Mouse (Mus musculus) frontal cortex, postnatal 14 days (tissue): ENCODE measurements at regions not wholly inside any gene's neighbourhood (a gene's known extent, or its start where the extent isn't known, plus 50 kb on each side); places are given as distances from the start of the nearest gene placed in this dataset.

ENCODE experiments used
- DNase-seq, 2 experiments: peaks; one replicate each; pipeline ENCODE4 v3.0.0; 2022; ENCODE audit warnings: low spot score in 2 of 2

DNA sequence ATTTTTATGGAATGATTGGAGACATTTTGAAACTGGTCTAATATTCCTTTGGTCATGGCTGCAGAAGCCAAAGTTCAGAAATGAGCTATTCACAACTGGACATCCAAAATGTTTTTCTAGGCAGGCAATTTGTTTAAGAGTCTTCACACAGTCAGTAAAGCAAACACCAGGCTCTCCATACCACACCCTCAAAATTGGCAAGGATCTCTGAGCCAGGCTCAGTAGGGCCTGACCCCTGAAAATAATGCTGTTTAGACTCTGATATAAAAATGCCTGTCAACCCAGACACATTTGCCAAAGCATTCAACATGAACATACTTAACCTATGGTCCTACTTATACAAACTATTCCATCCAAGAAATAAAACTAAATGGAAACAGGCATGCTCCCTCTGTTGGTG is 121.7 kb upstream of the Nt5c1b start:
- DNase-seq, result no peak

GRCm38 (mm10) chr12:10256385-10256784 is 113.4 kb upstream of the Nt5c1b start:
- DNase-seq, result no peak

GRCm38 (mm10) chr12:10266201-10266600 is 103.6 kb upstream of the Nt5c1b start:
- DNase-seq, result no peak

DNA sequence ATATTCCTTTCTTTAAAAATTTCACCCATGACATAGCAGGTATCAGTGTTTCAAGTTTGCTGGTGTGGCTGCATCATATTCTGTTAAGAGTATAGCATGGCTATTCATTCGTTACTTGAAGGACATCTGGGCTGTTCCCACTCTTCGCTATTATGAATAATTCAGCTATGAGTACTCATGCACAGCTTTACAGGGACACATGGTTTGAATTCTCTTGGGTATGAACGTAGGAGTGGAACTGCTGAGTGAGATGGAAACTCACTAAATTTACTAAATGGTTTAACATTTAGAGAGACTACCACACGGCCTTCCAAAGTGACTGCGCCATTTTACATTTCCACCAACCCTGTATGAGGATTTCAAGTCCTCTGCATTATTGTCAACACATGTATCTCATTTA is 97.7 kb upstream of the Nt5c1b start:
- DNase-seq, result no peak

DNA sequence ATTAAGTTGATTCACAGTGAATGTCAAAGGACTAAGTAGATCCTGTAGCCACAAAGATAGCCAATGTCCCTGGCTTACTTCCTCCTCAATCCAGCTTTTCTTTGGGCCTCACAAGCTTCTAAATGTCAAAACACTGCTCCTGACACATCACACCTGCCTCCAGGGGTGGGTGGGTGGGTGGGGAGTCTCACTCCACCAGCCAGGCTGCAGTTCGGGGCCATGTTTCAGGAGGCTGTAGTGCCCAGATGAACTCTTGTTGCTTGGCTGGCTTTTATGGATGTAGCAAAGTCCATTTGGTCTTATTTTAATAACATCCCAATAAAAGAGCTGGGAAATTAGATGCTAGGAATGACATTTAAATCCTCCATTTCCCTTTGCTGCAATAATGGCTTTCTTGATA is 94.5 kb upstream of the Nt5c1b start:
- no peak for DNase-seq

DNA sequence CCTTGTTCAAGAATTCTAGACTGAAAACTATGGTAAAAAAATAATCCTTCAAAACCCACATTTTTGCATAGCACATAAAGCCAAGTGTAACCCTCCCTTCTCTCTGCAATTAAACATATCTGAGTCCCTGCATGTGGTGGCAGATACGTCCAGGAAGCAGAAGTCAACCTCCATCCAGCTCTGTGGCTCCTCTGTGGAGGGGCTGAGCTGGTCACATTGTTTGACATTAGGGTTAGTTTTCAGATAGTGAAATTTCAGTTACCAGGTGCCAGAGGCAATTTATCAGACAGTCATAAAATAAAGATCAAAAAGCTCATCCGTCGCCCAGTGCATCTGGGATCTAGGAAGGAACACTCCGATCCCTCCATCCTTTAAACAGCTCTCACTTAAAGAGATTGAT is 77.1 kb upstream of the Nt5c1b start:
- DNase-seq, result no peak

GRCm38 (mm10) chr12:10305970-10306369 is 63.8 kb upstream of the Nt5c1b start:
- DNase-seq, result no peak
